Mouse (Mus musculus) testis, postnatal 10 days (tissue): ENCODE data around the gene Sned1.
A peak's percentile ranks its signal among the peaks of the same experiment; 100 is the strongest.

Experiments
- DNase-seq: peaks from one replicate; pipeline ENCODE4 v3.0.0; 2021; ENCODE audit warnings: low spot score

Sned1 gene

GRCm38 (mm10) chr1:93305581-93306337, 70.1 kb downstream of the Sned1 start, which contains the start of gene Mterf4:
Mterf4 (minus strand) TSS chr1:93305915.
- DNase-seq, result peak; percentile 86

- no peak for DNase-seq
Measured at GRCm38 (mm10) chr1:93323973-93324372, 88.3 kb downstream of the Sned1 start.

GRCm38 (mm10) chr1:93326446-93326845, 90.8 kb downstream of the Sned1 start:
- DNase-seq, result no peak

GRCm38 (mm10) chr1:93334621-93335020, 99.0 kb downstream of the Sned1 start:
- no peak for DNase-seq

GRCm38 (mm10) chr1:93342648-93343503, 107.2 kb downstream of the Sned1 start, which contains the start of the genes Ppp1r7 and Pask:
Ppp1r7 (plus strand) TSS chr1:93342854.
Pask (minus strand) TSS chr1:93343482.
- DNase-seq, result peak; percentile 94

GRCm38 (mm10) chr1:93343504-93344047, 107.9 kb downstream of the Sned1 start:
- DNase-seq, result peak; percentile 93

GRCm38 (mm10) chr1:93347176-93347575, 111.5 kb downstream of the Sned1 start:
- no peak for DNase-seq

- DNase-seq, result no peak
Measured at GRCm38 (mm10) chr1:93349701-93350100, 114.1 kb downstream of the Sned1 start.
